Mouse (Mus musculus): Measurements from ENCODE around the gene Fgfr2. TPM values are rescaled to one million over a fixed set of nuclear protein-coding genes. Genes with fewer than 3 reads are reported as not detected.
A peak's percentile ranks its signal among the peaks of the same experiment; 100 is the strongest.
"Not testable (repeated sequence)": the region's sequence is repeated elsewhere in the genome, so short reads cannot be mapped to it uniquely, and the experiment has no call there.

Gene Fgfr2
- polyA plus RNA-seq, 1 experiment = 12.0 TPM

GRCm38 (mm10) chr7:130143371-130143770 lies 2979.8 kb downstream of the Fgfr2 start:
- no peaks in the 10 kb centered on the region for H3K4me1 ChIP-seq (ENCODE audit: control insufficient read depth, insufficient read depth, insufficient read length, low read length)
- H3K27ac ChIP-seq (replicated peaks; ENCODE audit: low read depth, low read length) = no peak overlapping the region

GRCm38 (mm10) chr7:130141088-130141873 lies 2981.9 kb downstream of the Fgfr2 start:
- H3K4me3 ChIP-seq (ENCODE audit: insufficient read depth, low read depth, low read length) = no peak overlapping the region
- H3K27ac ChIP-seq (replicated peaks; ENCODE audit: low read depth, low read length) = no peak overlapping the region
- H3K4me1 ChIP-seq (ENCODE audit: control insufficient read depth, insufficient read depth, insufficient read length, low read length) = no peaks in the 10 kb centered on the region

More at GRCm38 (mm10) chr7:130143371-130143770, 2979.8 kb downstream of the Fgfr2 start:
- no peak overlapping the region for H3K4me3 ChIP-seq (ENCODE audit: insufficient read depth, low read depth, low read length)

DNA sequence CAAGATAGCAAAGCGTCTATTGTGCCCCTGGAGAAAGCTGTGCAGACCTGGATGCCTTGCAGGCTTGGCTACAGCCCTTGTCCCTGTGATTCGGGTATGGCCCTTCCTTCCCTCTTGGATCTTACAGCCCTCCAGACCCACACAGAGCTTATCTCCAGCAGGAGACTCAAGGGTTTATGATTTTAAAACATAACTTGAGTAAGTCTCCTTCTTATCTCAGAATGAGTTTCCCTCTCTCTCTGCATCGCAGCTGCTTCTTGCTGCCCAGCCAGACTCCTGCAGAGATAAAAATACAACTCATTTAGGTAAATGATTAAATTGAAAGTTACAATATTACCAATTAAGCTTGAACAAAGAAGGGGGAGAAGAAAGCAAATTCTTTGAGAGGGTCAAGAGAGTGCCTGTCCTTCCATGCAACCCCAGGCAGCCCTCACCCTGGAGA lies 2988.2 kb downstream of the Fgfr2 start:
- Histone ChIP-seq H3K27ac (replicated peaks; ENCODE audit: low read depth, low read length) (no peak overlapping the region), H3K4me1 (ENCODE audit: control insufficient read depth, insufficient read depth, insufficient read length, low read length) (no peaks in the 10 kb centered on the region), H3K4me3 (ENCODE audit: insufficient read depth, low read depth, low read length) (no peak overlapping the region)

- not testable (repeated sequence) for H3K4me3 ChIP-seq (ENCODE audit: insufficient read depth, low read depth, low read length); H3K4me1 ChIP-seq (ENCODE audit: control insufficient read depth, insufficient read depth, insufficient read length, low read length); H3K27ac ChIP-seq (replicated peaks; ENCODE audit: low read depth, low read length)
Observed at GRCm38 (mm10) chr7:130134428-130134827, 2988.7 kb downstream of the Fgfr2 start.

GRCm38 (mm10) chr7:130130226-130130625 lies 2992.9 kb downstream of the Fgfr2 start:
- Histone ChIP-seq H3K4me3 (ENCODE audit: insufficient read depth, low read depth, low read length) (no peak overlapping the region), H3K27ac (replicated peaks; ENCODE audit: low read depth, low read length) (no peak overlapping the region), H3K4me1 (ENCODE audit: control insufficient read depth, insufficient read depth, insufficient read length, low read length) (no peaks in the 10 kb centered on the region)

- Histone ChIP-seq H3K27ac (replicated peaks; ENCODE audit: low read depth, low read length) (no peak overlapping the region), H3K4me3 (ENCODE audit: insufficient read depth, low read depth, low read length) (peak overlapping the region; percentile 33), H3K4me1 (ENCODE audit: control insufficient read depth, insufficient read depth, insufficient read length, low read length) (no peaks in the 10 kb centered on the region)
Observed at GRCm38 (mm10) chr7:130129359-130129960, 2993.7 kb downstream of the Fgfr2 start.

DNA sequence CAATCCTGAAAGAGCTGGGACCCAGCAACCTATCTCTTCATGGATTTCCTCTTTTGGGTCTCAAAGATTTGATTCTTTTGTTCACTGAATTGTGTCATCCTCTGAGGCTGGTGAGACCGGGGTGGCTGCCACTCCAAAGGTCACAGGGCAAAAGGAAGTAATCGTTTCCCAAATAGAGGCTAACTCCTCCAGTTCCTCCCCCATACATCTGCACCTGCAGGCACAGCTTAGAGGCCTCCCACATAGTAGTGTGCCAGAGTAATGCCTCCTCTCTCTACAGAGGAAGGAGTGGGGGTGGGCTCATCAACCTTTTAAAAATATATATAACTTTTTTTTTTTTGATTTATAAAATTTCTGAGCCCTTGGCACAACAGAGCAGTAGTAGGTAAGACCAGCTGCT lies 3001.6 kb downstream of the Fgfr2 start:
- H3K27ac ChIP-seq (replicated peaks; ENCODE audit: low read depth, low read length) = no peak overlapping the region

DNA sequence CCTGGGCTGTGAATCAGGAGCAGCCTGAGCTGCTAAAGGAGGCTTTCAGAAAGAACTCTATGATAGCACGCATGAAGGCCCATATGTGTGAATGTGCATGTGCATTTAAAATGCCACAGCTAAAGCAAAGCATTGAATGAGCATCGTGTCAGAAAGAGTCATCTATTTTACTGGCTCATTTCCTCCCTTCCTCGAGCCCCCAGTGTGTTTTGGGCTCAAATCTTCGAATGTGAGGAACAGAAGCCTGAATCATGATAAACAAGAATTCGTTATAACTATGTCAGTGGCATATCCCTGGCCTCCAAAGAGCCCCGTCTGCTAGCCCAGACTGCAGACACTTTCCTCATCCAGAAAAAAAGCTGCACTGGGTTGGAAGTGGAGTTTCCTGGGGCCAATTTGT lies 3003.7 kb downstream of the Fgfr2 start:
- Histone ChIP-seq H3K27ac (replicated peaks; ENCODE audit: low read depth, low read length) (no peak overlapping the region), H3K4me1 (ENCODE audit: control insufficient read depth, insufficient read depth, insufficient read length, low read length) (no peaks in the 10 kb centered on the region), H3K4me3 (ENCODE audit: insufficient read depth, low read depth, low read length) (no peak overlapping the region)

More for the DNA sequence above, 3001.6 kb downstream of the Fgfr2 start:
- no peak overlapping the region for H3K4me3 ChIP-seq (ENCODE audit: insufficient read depth, low read depth, low read length)
- H3K4me1 ChIP-seq (ENCODE audit: control insufficient read depth, insufficient read depth, insufficient read length, low read length) = no peaks in the 10 kb centered on the region

- no peaks in the 10 kb centered on the region for H3K4me1 ChIP-seq (ENCODE audit: control insufficient read depth, insufficient read depth, insufficient read length, low read length)
- no peak overlapping the region for H3K27ac ChIP-seq (replicated peaks; ENCODE audit: low read depth, low read length)
- no peak overlapping the region for H3K4me3 ChIP-seq (ENCODE audit: insufficient read depth, low read depth, low read length)
Observed at GRCm38 (mm10) chr7:130118726-130119125, 3004.4 kb downstream of the Fgfr2 start.

DNA sequence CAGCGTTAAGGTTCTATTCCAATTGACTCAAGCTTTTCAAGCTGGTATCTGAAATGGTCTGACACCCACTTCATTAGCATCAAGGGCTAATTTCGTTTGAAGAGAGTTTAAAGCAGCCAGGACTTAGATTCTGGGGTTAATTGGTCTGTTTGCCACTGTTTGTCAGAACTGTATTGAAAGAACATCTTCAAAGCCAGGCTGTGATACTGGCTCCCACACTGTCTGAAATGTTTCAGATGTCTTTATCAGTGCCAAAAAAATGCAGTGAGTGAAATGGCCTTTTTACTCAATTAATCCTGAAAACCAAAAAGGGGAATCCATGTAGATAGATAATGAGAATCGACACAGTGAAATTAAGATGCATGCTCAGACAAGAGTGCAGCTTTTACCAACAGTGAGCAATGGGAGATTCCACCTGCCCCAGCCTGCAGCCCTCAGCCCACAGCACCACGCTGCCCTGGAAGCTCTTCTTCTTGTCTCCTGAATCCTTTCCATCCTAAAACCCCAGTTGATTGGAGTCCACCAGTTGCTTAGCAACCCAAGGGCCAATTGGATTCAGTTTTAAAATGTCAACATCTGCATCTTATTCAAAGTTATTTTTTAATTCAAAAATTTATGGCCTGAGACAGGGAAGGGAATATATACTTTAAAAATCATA lies 3005.6 kb downstream of the Fgfr2 start:
- no peak overlapping the region for H3K27ac ChIP-seq (replicated peaks; ENCODE audit: low read depth, low read length)
- no peak overlapping the region for H3K4me3 ChIP-seq (ENCODE audit: insufficient read depth, low read depth, low read length)
- no peaks in the 10 kb centered on the region for H3K4me1 ChIP-seq (ENCODE audit: control insufficient read depth, insufficient read depth, insufficient read length, low read length)

DNA sequence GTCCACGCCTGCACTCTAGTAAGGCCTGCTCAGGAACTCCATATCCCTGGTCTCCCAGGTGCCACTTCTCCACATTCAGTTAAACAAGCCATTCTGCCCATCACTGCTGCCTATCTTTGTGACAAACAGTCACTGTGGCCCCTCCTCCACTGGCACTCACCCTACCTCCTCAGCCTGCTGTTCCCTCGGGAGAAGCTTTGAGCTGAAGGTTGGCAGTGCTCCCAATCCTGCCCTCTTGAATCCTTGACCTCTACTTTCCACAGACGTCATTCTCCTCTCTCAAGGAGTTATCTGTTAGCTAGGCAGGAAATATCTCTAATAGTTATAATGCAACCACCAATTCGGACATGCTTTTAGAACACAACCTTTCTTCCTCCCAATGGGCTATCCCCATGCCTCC lies 3008.7 kb downstream of the Fgfr2 start:
- H3K4me3 ChIP-seq (ENCODE audit: insufficient read depth, low read depth, low read length) = no peak overlapping the region
- no peak overlapping the region for H3K27ac ChIP-seq (replicated peaks; ENCODE audit: low read depth, low read length)
- H3K4me1 ChIP-seq (ENCODE audit: control insufficient read depth, insufficient read depth, insufficient read length, low read length) = no peaks in the 10 kb centered on the region

Other genes with a start within 250 kb of the Fgfr2 start
- 11.4 and 13.0 TPM in 2 replicates for gene Zranb1, start 192.2 kb downstream of the Fgfr2 start, polyA plus RNA-seq (2012; ENCODE audit: insufficient read depth, insufficient read length, missing spikeins)
- gene Ctbp2, start 1.0 kb upstream of the Fgfr2 start, polyA plus RNA-seq (2012; ENCODE audit: insufficient read depth, insufficient read length, missing spikeins) = 14.9 and 21.0 TPM in 2 replicates